Mouse (Mus musculus): ENCODE results near the gene Hpdl. TPM values are rescaled to one million over a fixed set of nuclear protein-coding genes. Genes with fewer than 3 reads are reported as not detected.
"Not testable (repeated sequence)": the region's sequence is repeated elsewhere in the genome, so short reads cannot be mapped to it uniquely, and the experiment has no call there.

Gene Hpdl
- total RNA-seq (2021): 1 to 10 TPM; 1.5 to 1.6 TPM
- long read RNA-seq, experiment 1, partial matches to known transcripts: 0 of 1 reads
- long read RNA-seq, experiment 1, other reads (novel, unspliced or antisense): 0 of 1 reads
- long read RNA-seq, experiment 2: 0 reads

- DNase-seq (ENCODE audit: low spot score in 2 of 2): no peak
Measured at GRCm38 (mm10) chr4:116821694-116822016, at the start of gene Hpdl. Gene Hpdl, minus strand, starts transcription at chr4:116821707.

- DNase-seq (ENCODE audit: low spot score in 2 of 2): no peak
Measured at GRCm38 (mm10) chr4:116869898-116870297, 48.4 kb upstream of the Hpdl start.

GRCm38 (mm10) chr4:116862023-116862422, 40.5 kb upstream of the Hpdl start:
- no peak for DNase-seq (ENCODE audit: low spot score in 2 of 2)

- no peak for DNase-seq (ENCODE audit: low spot score in 2 of 2)
Measured at GRCm38 (mm10) chr4:116859711-116860110, 38.2 kb upstream of the Hpdl start.

GRCm38 (mm10) chr4:116857203-116857602, 35.7 kb upstream of the Hpdl start:
- DNase-seq (ENCODE audit: low spot score in 2 of 2): no peak

- no peak for DNase-seq (ENCODE audit: low spot score in 2 of 2)
Measured at GRCm38 (mm10) chr4:116854286-116854685, 32.8 kb upstream of the Hpdl start.

- no peak for DNase-seq (ENCODE audit: low spot score in 2 of 2)
Measured at GRCm38 (mm10) chr4:116849901-116850300, 28.4 kb upstream of the Hpdl start.

GRCm38 (mm10) chr4:116844324-116844723, 22.8 kb upstream of the Hpdl start:
- no peak for DNase-seq (ENCODE audit: low spot score in 2 of 2)

GRCm38 (mm10) chr4:116840841-116841240, 19.3 kb upstream of the Hpdl start:
- DNase-seq (ENCODE audit: low spot score in 2 of 2): no peak

- DNase-seq (ENCODE audit: low spot score in 2 of 2): not testable (repeated sequence)
Measured at GRCm38 (mm10) chr4:116840096-116840495, 18.6 kb upstream of the Hpdl start.

- DNase-seq (ENCODE audit: low spot score in 2 of 2): no peak
Measured at GRCm38 (mm10) chr4:116838999-116839398, 17.5 kb upstream of the Hpdl start.

- DNase-seq (ENCODE audit: low spot score in 2 of 2): no peak
Measured at GRCm38 (mm10) chr4:116830070-116830368, 8.5 kb upstream of the Hpdl start.

GRCm38 (mm10) chr4:116829364-116830069, 8.0 kb upstream of the Hpdl start:
- DNase-seq (ENCODE audit: low spot score in 2 of 2): no peak

- no peak for DNase-seq (ENCODE audit: low spot score in 2 of 2)
Measured at GRCm38 (mm10) chr4:116827819-116828218, 6.3 kb upstream of the Hpdl start.

- DNase-seq (ENCODE audit: low spot score in 2 of 2): peak; percentile 69 to 76
Measured at GRCm38 (mm10) chr4:116824541-116825004, 3.1 kb upstream of the Hpdl start.

GRCm38 (mm10) chr4:116820902-116821693, 409 bp downstream of the Hpdl start:
- DNase-seq (ENCODE audit: low spot score in 2 of 2): peak in 1 of 2 experiments; percentile 43

- DNase-seq (ENCODE audit: low spot score in 2 of 2): no peak
Measured at GRCm38 (mm10) chr4:116819968-116820901, 1.3 kb downstream of the Hpdl start.

GRCm38 (mm10) chr4:116817486-116817885, 4.0 kb downstream of the Hpdl start:
- DNase-seq (ENCODE audit: low spot score in 2 of 2): peak in 1 of 2 experiments; percentile 39

GRCm38 (mm10) chr4:116815276-116815675, 6.2 kb downstream of the Hpdl start:
- DNase-seq (ENCODE audit: low spot score in 2 of 2): no peak

GRCm38 (mm10) chr4:116811012-116811411, 10.5 kb downstream of the Hpdl start:
- DNase-seq (ENCODE audit: low spot score in 2 of 2): no peak
